Mouse (Mus musculus) G1E (cell line): ENCODE data around the gene Gm28047. TPM values are rescaled to one million over a fixed set of nuclear protein-coding genes. Genes with fewer than 3 reads are reported as not detected.

Experiments
- ATAC-seq: 2 replicates; pipeline ENCODE4 v1.8.0; 2016; ENCODE audit warnings: mild to moderate bottlenecking; ENCODE audit not compliant: insufficient number of reproducible peaks, poor library complexity, low FRiP score, severe bottlenecking; ENCODE audit errors: extremely low read depth
- DNase-seq: peaks from one replicate; pipeline ENCODE4 v3.0.0; 2012; ENCODE audit warnings: low spot score
- H3K27me3 ChIP-seq: 2 replicates; pipeline ENCODE4 v1.6.1; 2012; ENCODE audit warnings: mild to moderate bottlenecking, low read length, inconsistent platforms; ENCODE audit not compliant: insufficient read depth
- H3K36me3 ChIP-seq: replicated peaks from 2 replicates; pipeline ENCODE3; 2012; ENCODE audit warnings: mild to moderate bottlenecking, inconsistent platforms
- H3K4me1 ChIP-seq: 2 replicates; pipeline ENCODE4 v1.6.1; 2012; ENCODE audit warnings: low read depth, low read length, inconsistent platforms, mixed read lengths; ENCODE audit not compliant: insufficient read depth
- H3K4me3 ChIP-seq: 2 replicates; pipeline ENCODE4 v1.5.1; 2012; ENCODE audit warnings: low read depth, mild to moderate bottlenecking, inconsistent platforms, low read length, moderate library complexity, mixed read lengths
- H3K9me3 ChIP-seq: replicated peaks from 2 replicates; pipeline ENCODE4 v1.6.1; 2012; ENCODE audit warnings: inconsistent platforms
- CTCF ChIP-seq: IDR thresholded peaks from 2 replicates; pipeline ENCODE4 v1.5.1; 2012; ENCODE audit warnings: low read depth, low read length, inconsistent platforms, mixed read lengths
- GATA1 ChIP-seq: IDR thresholded peaks from 2 replicates; pipeline ENCODE4 v1.6.1; 2012; ENCODE audit warnings: borderline replicate concordance, low read length, inconsistent platforms, mixed read lengths
- GATA2 ChIP-seq: IDR thresholded peaks from 2 replicates; pipeline ENCODE4 v1.6.1; 2012; ENCODE audit warnings: low read depth, low read length, inconsistent platforms, borderline replicate concordance
- POLR2AphosphoS5 ChIP-seq: IDR thresholded peaks from 2 replicates; pipeline ENCODE4 v1.6.1; 2012; ENCODE audit warnings: low read depth, low read length, inconsistent platforms; ENCODE audit not compliant: insufficient replicate concordance
- TAL1 ChIP-seq: conservative IDR thresholded peaks from 2 replicates; pipeline ENCODE4 v1.6.1; 2012; ENCODE audit warnings: low read depth, low read length, inconsistent platforms, mixed read lengths
- polyA plus RNA-seq: library from polyadenylated mRNA; stranded (reverse); fragments of >175 nt; gene quantifications from 2 replicates; pipeline ENCODE4 v1.2.3, GENCODE M21; 2012
- total RNA-seq, 2 experiments: library from RNA; stranded (forward) in 1 of 2; stranded (reverse) in 1 of 2; fragments of 200-1000 nt in 1 of 2; fragments of >200 nt in 1 of 2; fragmentation: Nextera tagmentation in 1 of 2; gene quantifications; 2 replicates each; pipeline ENCODE4 v1.2.3; 2014 to 2017

The Gm28047 gene
- total and polyA plus RNA-seq, 3 experiments, result not detected

DNA sequence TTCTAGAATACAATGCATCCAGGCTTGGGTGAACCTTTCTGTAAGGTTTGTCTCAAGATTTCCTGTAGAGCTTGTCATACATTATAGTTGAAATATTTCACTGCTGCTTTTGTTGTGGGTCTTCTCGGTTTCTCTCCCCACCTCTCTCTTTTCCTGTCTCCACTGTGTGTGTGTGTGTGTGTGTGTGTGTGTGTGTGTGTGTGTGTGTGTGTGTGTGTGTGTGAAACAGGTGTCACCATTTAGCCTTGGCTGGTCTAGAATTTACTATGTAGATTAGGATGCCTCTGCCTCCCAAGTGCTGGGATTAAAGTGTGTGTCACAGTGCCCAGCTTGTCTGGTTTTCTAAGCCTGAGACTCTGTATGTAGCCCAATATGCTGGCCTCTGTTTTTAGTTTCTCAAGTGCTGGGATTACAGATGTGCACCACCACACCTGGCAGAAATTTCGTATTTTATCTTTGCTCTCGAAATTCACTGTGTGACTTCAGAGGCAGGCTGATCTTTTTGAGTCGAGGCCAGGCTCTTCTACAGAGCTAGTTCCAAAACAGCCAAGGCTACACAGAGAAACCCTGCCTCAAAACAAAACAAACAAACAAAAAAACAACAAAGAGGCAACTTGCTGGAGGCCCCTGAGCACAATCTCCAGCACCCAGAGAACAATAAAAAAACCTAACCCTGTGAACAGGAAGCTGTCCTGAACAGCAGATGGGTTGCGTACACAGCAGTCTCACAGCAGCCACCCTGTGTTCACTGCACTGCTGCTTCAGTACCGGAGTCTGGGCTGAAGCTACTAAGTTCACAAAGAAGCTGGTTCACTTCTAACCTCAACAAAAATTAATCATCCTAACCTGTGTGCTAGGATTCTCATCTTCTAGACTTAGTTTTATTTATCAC lies 98.5 kb downstream of the Gm28047 start:
- Histone ChIP-seq H3K9me3 (no peaks in the 10 kb centered on the region), H3K4me3 (no peak overlapping the region), H3K4me1 (peaks cover 3% of the 10 kb centered on the region; the same call in 1 of the 2 replicates), H3K36me3 (peaks cover 93% of the 10 kb centered on the region), H3K27me3 (no peaks in the 10 kb centered on the region)
- no peak for DNase-seq
- no peak for ATAC-seq
- no peak for TF ChIP-seq GATA2
- no peak for TF ChIP-seq CTCF

DNA sequence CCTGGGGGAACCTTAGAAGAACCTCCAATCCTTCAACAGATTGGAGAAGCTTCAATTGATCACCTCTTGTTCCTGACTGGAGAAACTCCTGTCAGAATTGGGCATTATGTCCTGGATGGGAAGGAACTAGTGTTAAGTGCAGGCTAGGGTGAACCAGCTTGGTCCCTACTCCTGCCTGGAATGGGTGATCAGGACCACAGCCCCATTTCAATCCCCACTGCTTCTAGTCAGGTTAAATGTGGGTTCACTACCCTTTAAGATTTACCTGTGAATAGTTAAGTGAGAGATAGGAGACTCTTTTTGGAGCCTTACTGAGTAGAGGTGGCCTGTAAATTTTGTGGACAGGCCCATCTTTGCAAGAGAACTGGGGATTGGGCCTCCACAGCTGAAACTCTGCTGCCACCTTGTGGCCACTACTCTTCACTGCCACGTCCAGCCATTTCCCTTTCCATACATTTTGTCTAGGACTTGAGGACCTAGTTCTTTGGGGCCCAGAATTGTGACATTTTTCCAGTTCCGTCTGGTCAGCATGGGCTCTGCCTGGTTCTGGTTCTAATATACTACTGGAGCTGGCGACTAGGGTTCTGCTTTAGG lies 99.9 kb downstream of the Gm28047 start, which contains the start of gene Npff:
TSS of gene Npff (minus strand) at position 51 of the 594 bp plus-strand sequence.
- H3K4me1 ChIP-seq, result peaks cover 17% of the 10 kb centered on the region
- H3K36me3 ChIP-seq, result peaks cover 94% of the 10 kb centered on the region
- no peak for ATAC-seq
- H3K9me3 ChIP-seq, result no peaks in the 10 kb centered on the region
- TF ChIP-seq CTCF (peak; percentile 88), TAL1 (no peak), POLR2AphosphoS5 (no peak)
- peak; percentile 30 for DNase-seq
- no peak within 1 kb of the TSS for H3K4me3 ChIP-seq
- no peaks in the 10 kb centered on the region for H3K27me3 ChIP-seq

DNA sequence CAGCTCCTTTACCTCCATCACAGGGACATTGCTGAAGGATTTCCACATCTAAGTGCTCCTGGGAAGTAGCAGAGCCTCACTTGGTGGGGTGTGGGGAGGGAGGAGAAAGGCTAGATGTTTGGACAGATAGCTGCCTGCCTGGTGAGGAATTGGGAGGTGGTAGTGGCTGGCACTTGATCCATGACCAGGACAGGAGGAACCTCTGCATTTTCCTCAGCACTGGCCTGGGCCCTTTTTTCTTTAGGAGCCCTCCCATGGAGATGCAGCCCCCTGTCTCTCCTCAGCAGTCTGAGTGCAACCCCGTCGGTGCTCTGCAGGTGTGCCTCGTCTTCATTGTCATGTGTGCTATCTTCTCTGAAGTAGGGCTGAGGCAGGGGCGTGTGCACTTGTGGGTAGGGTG lies 103.4 kb downstream of the Gm28047 start:
- ATAC-seq (no peak), DNase-seq (no peak)
- Histone ChIP-seq H3K36me3 (peaks cover 66% of the 10 kb centered on the region), H3K4me3 (no peak overlapping the region), H3K4me1 (peaks cover 43% of the 10 kb centered on the region), H3K9me3 (no peaks in the 10 kb centered on the region), H3K27me3 (peaks cover under 1% of the 10 kb centered on the region; the same call in 1 of the 2 replicates)
- TF ChIP-seq GATA1 (no peak), GATA2 (no peak), TAL1 (no peak), POLR2AphosphoS5 (no peak), CTCF (no peak)

DNA sequence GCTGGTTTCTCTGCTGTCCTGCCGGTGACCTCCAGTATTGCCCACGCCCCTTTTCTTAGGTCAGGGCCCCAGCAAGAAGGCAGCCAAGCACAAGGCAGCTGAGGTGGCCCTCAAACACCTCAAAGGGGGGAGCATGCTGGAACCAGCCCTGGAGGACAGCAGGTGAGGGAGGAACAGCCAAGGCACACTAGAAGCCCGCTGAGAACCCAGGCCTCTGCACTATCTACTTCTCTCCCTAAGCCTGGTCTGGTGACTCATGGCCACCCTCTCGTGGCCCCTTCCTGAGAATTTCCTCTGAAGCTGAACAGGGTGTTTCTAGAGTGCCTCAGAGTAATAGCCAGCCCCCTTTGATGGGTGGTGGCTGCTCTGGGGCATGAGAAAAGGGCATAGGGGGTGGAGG lies 104.5 kb downstream of the Gm28047 start:
- Histone ChIP-seq H3K27me3 (peaks cover 11% of the 10 kb centered on the region), H3K36me3 (peaks cover 56% of the 10 kb centered on the region), H3K4me3 (peak overlapping the region; percentile 33; the same call in 1 of the 2 replicates), H3K9me3 (no peaks in the 10 kb centered on the region), H3K4me1 (peaks cover 53% of the 10 kb centered on the region)
- DNase-seq (no peak), ATAC-seq (no peak)
- no peak for TF ChIP-seq CTCF
- no peak for TF ChIP-seq GATA2
- TF ChIP-seq GATA1, result no peak
- TF ChIP-seq POLR2AphosphoS5, result no peak
- no peak for TF ChIP-seq TAL1

DNA sequence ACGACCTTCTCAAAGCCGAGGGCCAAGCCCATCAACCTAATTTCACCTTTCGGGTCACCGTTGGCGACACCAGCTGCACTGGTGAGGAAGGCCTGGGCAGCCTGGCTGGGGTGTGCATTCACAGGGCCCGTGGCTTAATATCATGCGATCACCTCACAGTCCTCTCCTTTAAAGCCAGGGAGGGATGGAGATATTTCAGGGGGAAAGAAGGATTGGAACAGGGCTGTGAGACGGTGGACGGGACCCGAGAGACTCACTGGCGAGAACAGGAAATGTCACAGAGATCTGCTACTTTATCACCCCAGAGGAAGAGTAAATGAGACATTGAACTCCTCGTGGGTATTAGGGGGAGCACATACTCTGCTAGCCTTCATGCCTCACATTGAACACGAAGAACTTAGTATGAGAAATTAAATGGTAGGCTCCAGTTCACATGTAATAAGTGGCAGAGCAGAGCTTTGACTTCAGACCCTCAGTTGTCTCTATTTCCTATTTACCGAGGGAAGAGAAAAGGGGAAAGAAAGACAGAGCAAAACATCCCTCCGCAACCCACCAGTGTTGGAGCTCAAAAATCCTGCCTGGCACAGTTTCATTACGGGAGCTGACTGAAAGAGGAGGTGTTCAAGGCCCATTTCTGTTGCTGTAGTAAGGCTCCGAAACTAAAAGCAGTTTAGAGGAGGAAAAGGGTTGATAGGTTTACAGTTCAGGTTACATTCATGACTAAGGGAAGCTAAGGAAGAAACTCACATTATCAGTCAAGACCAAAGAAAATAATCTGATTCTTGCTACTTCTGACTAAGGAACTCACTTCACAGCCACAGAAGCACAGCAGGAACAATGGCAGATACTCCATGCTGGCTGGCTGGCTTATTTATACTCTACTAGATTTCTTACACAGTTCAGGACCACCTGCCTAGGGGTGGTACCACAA lies 105.4 kb downstream of the Gm28047 start:
- peaks cover 53% of the 10 kb centered on the region for H3K4me1 ChIP-seq
- H3K36me3 ChIP-seq, result peaks cover 46% of the 10 kb centered on the region
- DNase-seq, result no peak
- no peak for ATAC-seq
- no peak for TF ChIP-seq CTCF
- no peak for TF ChIP-seq TAL1
- no peak for TF ChIP-seq GATA1
- no peak for TF ChIP-seq GATA2
- no peak for TF ChIP-seq POLR2AphosphoS5
- peak overlapping the region; percentile 79 for H3K4me3 ChIP-seq
- no peaks in the 10 kb centered on the region for H3K9me3 ChIP-seq
- peaks cover 12% of the 10 kb centered on the region for H3K27me3 ChIP-seq

DNA sequence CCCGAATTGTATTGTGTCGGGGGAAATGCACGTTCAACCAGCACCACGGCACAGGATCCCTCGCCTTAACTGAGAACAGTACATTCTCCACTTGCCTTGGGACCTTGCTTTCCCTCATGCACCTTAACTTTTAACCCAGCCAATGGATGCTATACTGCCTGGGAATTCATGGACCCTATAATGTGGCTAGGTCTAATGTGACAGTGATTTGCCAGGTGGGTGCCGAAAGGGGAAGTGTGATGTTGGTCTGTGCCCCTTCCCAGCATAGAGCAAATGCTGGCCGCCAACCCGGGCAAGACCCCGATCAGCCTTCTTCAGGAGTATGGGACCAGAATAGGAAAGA lies 106.0 kb downstream of the Gm28047 start:
- ATAC-seq (no peak), DNase-seq (no peak)
- Histone ChIP-seq H3K4me3 (peak overlapping the region; percentile 79), H3K36me3 (peaks cover 40% of the 10 kb centered on the region), H3K9me3 (no peaks in the 10 kb centered on the region), H3K4me1 (peaks cover 53% of the 10 kb centered on the region), H3K27me3 (peaks cover 12% of the 10 kb centered on the region)
- TF ChIP-seq GATA1 (no peak), GATA2 (no peak), CTCF (no peak), TAL1 (no peak), POLR2AphosphoS5 (no peak)
